Mouse (Mus musculus) testis, adult 2 months (tissue): ENCODE results near the gene Pknox1.

Experiments
- CTCF ChIP-seq: fragments of 200-500 bp; IDR thresholded peaks from 2 replicates; pipeline ENCODE4 v1.5.1; 2012; ENCODE audit warnings: low read depth, mild to moderate bottlenecking, inconsistent platforms, low read length, moderate library complexity; ENCODE audit not compliant: control insufficient read depth, insufficient read depth, insufficient replicate concordance
- POLR2A ChIP-seq: fragments of 200-500 bp; IDR thresholded peaks from 2 replicates; pipeline ENCODE4 v1.6.1; 2012; ENCODE audit warnings: low read depth, mild to moderate bottlenecking, inconsistent platforms, low read length, moderate library complexity; ENCODE audit not compliant: control insufficient read depth

DNA sequence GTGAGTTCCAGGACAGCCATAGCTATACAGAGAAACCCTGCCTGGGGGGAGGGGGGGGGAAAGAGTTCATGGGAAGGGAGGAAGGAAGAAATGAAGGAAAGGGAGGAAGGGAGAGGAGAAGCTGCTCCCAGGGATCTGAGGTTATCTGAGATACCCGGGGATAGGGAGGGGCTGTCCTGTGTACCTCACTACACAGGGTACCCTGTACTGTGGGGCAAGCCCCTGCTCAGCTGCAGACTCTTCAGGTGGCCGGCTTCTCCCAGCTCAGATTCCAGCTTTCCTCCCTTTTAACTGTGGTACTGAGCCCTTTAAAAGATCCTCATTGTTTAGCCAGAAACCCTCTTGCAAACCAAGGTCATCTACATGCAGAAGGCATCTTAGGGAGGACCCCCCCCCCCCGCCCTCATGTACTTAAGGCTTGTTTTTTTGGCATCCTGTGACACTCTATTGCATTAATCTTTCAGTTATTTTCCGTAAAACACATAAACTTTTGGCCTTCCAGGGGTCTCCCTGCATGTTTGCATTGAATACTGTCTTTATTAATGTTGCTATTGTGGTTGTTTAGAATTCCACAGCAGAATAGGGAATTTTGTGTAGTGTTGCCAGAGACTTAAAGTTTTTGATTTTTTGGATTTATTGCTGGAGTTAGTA is 23.6 kb upstream of the Pknox1 start:
- TF ChIP-seq POLR2A (no peak), CTCF (no peak)
